Mouse (Mus musculus) CH12.LX (cell line): ENCODE measurements at regions not wholly inside any gene's neighbourhood (a gene's known extent, or its start where the extent isn't known, plus 50 kb on each side); places are given as distances from the start of the nearest gene placed in this dataset.

ENCODE experiments used
- CTCF ChIP-seq, 2 experiments: IDR thresholded peaks in 1 of 2; conservative IDR thresholded peaks in 1 of 2; 2 replicates each; pipeline ENCODE4 v1.5.1; 2011 to 2012; ENCODE audit warnings: low read depth in 2 of 2, low read length in 2 of 2, improper control_type of control experiment in 1 of 2, inconsistent platforms in 1 of 2, mild to moderate bottlenecking in 1 of 2, moderate library complexity in 1 of 2
- SMC3 ChIP-seq: IDR thresholded peaks from 2 replicates; pipeline ENCODE4 v1.6.1; 2011; ENCODE audit warnings: low read depth, low read length, improper control_type of control experiment
- ZNF384 ChIP-seq: IDR thresholded peaks from 2 replicates; pipeline ENCODE4 v1.6.1; 2012; ENCODE audit warnings: low read depth, low read length, improper control_type of control experiment, inconsistent platforms

DNA sequence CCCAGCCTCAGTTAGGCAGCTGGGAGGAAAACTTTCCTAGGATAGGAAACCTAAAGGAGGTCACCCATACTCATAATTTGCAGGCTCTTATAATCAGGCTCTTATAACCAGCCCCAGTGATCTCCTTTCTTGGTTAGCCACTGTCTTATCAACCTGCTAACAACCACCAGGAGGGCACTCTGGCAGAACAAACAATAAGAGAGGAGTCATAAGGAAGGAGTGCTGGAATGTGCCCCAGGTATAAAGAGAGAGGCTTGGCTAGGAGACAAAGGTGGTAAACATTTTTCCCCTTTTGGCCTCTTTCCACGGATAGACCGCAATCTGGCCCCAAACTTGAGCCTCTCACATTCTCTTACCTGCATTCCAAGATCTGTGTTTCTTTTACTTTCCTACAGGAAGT, 189.4 kb upstream of the Acvr2a start:
- TF ChIP-seq ZNF384 (no peak), CTCF (conservative IDR thresholded peaks at IDR 0.05 in 1 of 2, IDR thresholded peaks at IDR 0.05 in 1 of 2; ENCODE audit: low read depth in 2 of 2, low read length in 2 of 2) (no peak), SMC3 (no peak)
